Mouse (Mus musculus) C2C12 (cell line): ENCODE data around the gene Adora3. TPM values are rescaled to one million over a fixed set of nuclear protein-coding genes. Genes with fewer than 3 reads are reported as not detected.
A peak's percentile ranks its signal among the peaks of the same experiment; 100 is the strongest.

Source experiments
- H3K27me3 ChIP-seq: one replicate; pipeline ENCODE4 v1.6.1; 2011; ENCODE audit not compliant: control insufficient read depth, insufficient read depth, insufficient read length
- H3K36me3 ChIP-seq: one replicate; pipeline ENCODE4 v1.6.1; 2011; ENCODE audit not compliant: control insufficient read depth, insufficient read depth
- H3K4me3 ChIP-seq: one replicate; pipeline ENCODE4 v1.5.1; 2011; ENCODE audit warnings: mild to moderate bottlenecking, control low read depth; ENCODE audit not compliant: poor library complexity, insufficient read depth, severe bottlenecking
- H3K79me2 ChIP-seq: one replicate; pipeline ENCODE4 v1.6.1; 2011; ENCODE audit not compliant: control insufficient read depth, insufficient read depth
- H3K79me3 ChIP-seq: one replicate; pipeline ENCODE4 v1.6.1; 2011; ENCODE audit warnings: low read depth, control low read depth
- H3ac ChIP-seq: one replicate; pipeline ENCODE3; 2011; ENCODE audit warnings: low read depth; ENCODE audit not compliant: control insufficient read depth, insufficient read length
- CEBPB ChIP-seq: IDR thresholded peaks from one replicate; pipeline ENCODE4 v1.6.1; 2011; ENCODE audit warnings: low read depth, mild to moderate bottlenecking, control low read depth, moderate library complexity
- CTCF ChIP-seq: IDR thresholded peaks from one replicate; pipeline ENCODE4 v1.5.1; 2011; ENCODE audit not compliant: control insufficient read depth, insufficient read depth, insufficient read length
- FOSL1 ChIP-seq: IDR thresholded peaks from one replicate; pipeline ENCODE4 v1.8.0; 2011; ENCODE audit warnings: mild to moderate bottlenecking, low read length; ENCODE audit not compliant: poor library complexity, insufficient read depth, severe bottlenecking
- MAX ChIP-seq: IDR thresholded peaks from one replicate; pipeline ENCODE4 v1.6.1; 2011; ENCODE audit warnings: mild to moderate bottlenecking, control low read depth
- MYOD1 ChIP-seq: IDR thresholded peaks from one replicate; pipeline ENCODE4 v1.6.1; 2011; ENCODE audit warnings: low read depth; ENCODE audit not compliant: control insufficient read depth, insufficient read length
- MYOG ChIP-seq: IDR thresholded peaks from one replicate; pipeline ENCODE4 v1.6.1; 2011; ENCODE audit not compliant: control insufficient read depth, insufficient read length; ENCODE audit errors: extremely low read depth
- USF1 ChIP-seq: IDR thresholded peaks from one replicate; pipeline ENCODE4 v1.6.1; 2011; ENCODE audit warnings: low read depth, mild to moderate bottlenecking, control low read depth, moderate library complexity
- polyA plus RNA-seq: library from polyadenylated mRNA; unstranded; fragments of >200 nt; fragmentation: generic; extraction: Trizol; gene quantifications from one replicate; pipeline ENCODE4 v1.2.1, GENCODE M21; 2012; ENCODE audit warnings: missing spikeins

The Adora3 gene
- polyA plus RNA-seq, 1 experiment, result not detected

DNA sequence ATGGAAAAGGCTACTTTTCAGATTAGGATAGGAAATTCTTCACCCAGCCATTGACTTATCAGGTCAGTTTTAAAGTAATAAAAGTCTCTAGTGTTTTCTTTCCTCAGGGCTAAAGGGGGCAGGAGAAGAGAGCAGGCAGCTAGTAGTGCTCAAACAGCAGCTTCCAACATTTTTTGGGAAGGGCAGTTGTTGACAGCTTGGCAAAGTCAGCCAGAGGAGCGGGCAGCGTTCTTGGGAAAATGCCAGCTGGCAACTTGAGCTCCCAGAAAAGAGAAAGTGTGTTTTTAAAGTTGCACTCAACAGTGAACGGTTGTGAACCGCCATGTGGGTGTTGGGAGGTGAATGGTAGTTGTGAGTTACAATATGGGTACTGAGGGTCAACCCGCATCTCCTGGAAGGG, 64.4 kb downstream of the Adora3 start:
- peaks cover 25% of the 10 kb centered on the region for H3K36me3 ChIP-seq

DNA sequence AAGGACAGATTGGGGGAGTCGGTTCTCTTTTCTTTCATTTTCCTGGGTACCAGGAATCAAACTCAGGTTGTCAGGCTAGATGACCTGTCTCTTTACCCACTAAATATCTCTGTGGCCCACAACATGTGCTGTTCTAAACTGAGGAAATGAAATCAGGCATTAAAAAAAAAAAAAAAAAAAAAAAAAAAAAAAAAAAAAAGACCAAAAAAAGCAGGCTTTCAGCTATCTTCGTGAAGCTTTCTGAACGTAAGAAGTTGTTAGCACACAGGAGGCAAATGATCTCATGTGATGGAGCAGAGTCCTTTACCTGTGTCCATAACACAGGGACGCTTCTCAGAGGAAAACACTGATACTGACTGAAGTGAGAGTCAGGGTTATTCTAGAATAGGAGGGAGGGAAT, 65.5 kb downstream of the Adora3 start:
- H3K79me3 ChIP-seq, result no peaks in the 10 kb centered on the region
- no peak for TF ChIP-seq MYOG
- peaks cover 33% of the 10 kb centered on the region for H3K36me3 ChIP-seq
- H3ac ChIP-seq, result no peak overlapping the region
- no peaks in the 10 kb centered on the region for H3K79me2 ChIP-seq
- H3K27me3 ChIP-seq, result no peaks in the 10 kb centered on the region
- no peak overlapping the region for H3K4me3 ChIP-seq

More for the DNA sequence above, 64.4 kb downstream of the Adora3 start:
- H3K27me3 ChIP-seq, result no peaks in the 10 kb centered on the region
- no peak overlapping the region for H3ac ChIP-seq
- TF ChIP-seq FOSL1 (no peak), MYOD1 (no peak), MYOG (no peak), MAX (no peak), CEBPB (no peak), CTCF (no peak), USF1 (no peak)
- H3K79me2 ChIP-seq, result no peaks in the 10 kb centered on the region
- H3K4me3 ChIP-seq, result no peak overlapping the region
- no peaks in the 10 kb centered on the region for H3K79me3 ChIP-seq

DNA sequence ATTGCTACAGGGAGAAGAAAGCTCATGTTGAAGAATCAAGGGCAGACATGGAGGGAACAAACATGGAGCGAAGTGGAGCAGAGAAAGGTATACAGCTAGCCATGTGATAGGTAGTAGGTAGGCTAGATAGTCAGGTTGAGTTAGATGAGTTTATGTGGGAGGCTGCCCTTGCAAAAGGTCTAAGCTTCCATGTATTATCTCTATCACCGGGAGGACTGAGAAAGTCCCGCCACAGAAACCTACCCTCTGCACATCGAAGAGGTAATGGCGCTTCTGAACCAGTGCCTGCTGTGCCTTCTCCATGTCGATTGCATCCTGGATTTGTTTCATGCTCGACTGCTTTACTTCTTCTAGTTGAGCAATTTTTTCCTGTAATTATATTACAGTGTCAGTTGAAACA, 80.7 kb downstream of the Adora3 start:
- no peak overlapping the region for H3K4me3 ChIP-seq

DNA sequence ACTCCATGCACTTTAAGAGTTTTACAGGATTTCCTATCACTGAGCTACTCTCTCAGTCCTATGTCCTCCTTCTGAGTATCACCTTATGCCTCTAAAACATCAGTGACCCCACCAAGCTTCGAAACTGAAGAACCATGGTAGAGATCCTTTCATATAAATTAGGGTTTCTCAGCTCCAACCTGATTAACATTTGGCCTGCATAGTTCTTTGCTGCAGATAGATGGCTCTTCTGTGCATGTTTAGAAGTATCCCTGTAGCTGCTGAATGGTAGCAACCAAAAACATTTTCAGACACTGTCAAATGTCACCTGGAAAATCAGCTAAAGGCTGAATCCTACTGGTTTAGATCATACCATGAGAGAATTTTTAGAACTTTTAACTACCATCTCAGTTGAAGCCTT, 86.6 kb downstream of the Adora3 start:
- TF ChIP-seq MYOG (no peak), CTCF (no peak), MAX (no peak), FOSL1 (no peak), MYOD1 (no peak), CEBPB (no peak), USF1 (no peak)
- no peak overlapping the region for H3K4me3 ChIP-seq

More for the DNA sequence above, 80.7 kb downstream of the Adora3 start:
- peaks cover 26% of the 10 kb centered on the region for H3K79me3 ChIP-seq
- H3K27me3 ChIP-seq, result no peaks in the 10 kb centered on the region
- H3K36me3 ChIP-seq, result peaks cover 99% of the 10 kb centered on the region
- TF ChIP-seq USF1 (no peak), MYOG (no peak), FOSL1 (no peak)
- H3K79me2 ChIP-seq, result peaks cover 62% of the 10 kb centered on the region
- no peak overlapping the region for H3ac ChIP-seq

DNA sequence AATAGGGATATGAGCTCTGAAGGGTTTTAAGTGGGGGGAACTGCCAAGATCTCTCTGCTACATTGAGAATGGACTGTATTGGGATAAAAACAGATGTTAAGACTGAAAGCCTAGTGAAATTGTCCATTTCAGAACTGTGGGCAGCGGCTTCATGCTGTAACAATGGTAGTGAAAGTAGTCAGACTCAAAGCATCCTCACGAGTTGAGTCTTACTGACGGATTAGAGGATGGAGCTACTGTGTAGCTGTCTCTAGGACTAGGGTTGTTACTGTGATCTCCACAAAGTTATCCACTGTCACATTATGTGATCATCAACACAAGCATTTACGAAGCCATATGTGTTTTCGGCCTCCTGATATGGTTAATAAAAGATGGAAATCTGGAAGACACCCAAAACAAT, 87.5 kb downstream of the Adora3 start:
- H3K79me3 ChIP-seq, result peaks cover 62% of the 10 kb centered on the region
- H3K27me3 ChIP-seq, result no peaks in the 10 kb centered on the region
- H3ac ChIP-seq, result peak overlapping the region; percentile 99
- peaks cover 80% of the 10 kb centered on the region for H3K36me3 ChIP-seq
- H3K4me3 ChIP-seq, result peak overlapping the region; percentile 99
- peaks cover 98% of the 10 kb centered on the region for H3K79me2 ChIP-seq
- TF ChIP-seq CEBPB (no peak), USF1 (no peak), MYOD1 (no peak)

More for the DNA sequence above, 86.6 kb downstream of the Adora3 start:
- peaks cover 80% of the 10 kb centered on the region for H3K36me3 ChIP-seq
- no peak overlapping the region for H3ac ChIP-seq
- H3K79me2 ChIP-seq, result peaks cover 93% of the 10 kb centered on the region
- peaks cover 59% of the 10 kb centered on the region for H3K79me3 ChIP-seq
- no peaks in the 10 kb centered on the region for H3K27me3 ChIP-seq

Other genes starting within 250 kb of the Adora3 start
- 15.7 TPM for gene Ddx20, start 183.3 kb upstream of the Adora3 start, polyA plus RNA-seq
- gene Inka2, start 166.3 kb upstream of the Adora3 start, polyA plus RNA-seq, result 6.3 TPM
- gene Rap1a, start 69.5 kb upstream of the Adora3 start, polyA plus RNA-seq, result 15.1 TPM
- gene Tmigd3, start within 50 bp of the Adora3 start, polyA plus RNA-seq, result not detected
- 0.06 TPM for gene I830077J02Rik, start 61.8 kb downstream of the Adora3 start, polyA plus RNA-seq
- 90.2 TPM for gene Wdr77, start 88.5 kb downstream of the Adora3 start, polyA plus RNA-seq
- 243 TPM for gene Atp5f1, start 89.2 kb downstream of the Adora3 start, polyA plus RNA-seq
- gene Ovgp1, start 102.9 kb downstream of the Adora3 start, polyA plus RNA-seq, result 0.25 TPM
- gene Pifo, start 143.8 kb downstream of the Adora3 start, polyA plus RNA-seq, result not detected
- gene Chil5, start 162.0 kb downstream of the Adora3 start, polyA plus RNA-seq, result not detected
- gene Chia1, start 242.4 kb downstream of the Adora3 start, polyA plus RNA-seq, result not detected